Mouse (Mus musculus): ENCODE results near the gene Tsc1.

GRCm38 (mm10) chr2:28613599-28613998, 27.4 kb upstream of the Tsc1 start:
- TF ChIP-seq TAL1 (IDR thresholded peaks at IDR 0.05; ENCODE audit: low read length) (no peak), GATA1 (IDR thresholded peaks at IDR 0.05; ENCODE audit: low read length) (no peak)
